Mouse (Mus musculus): ENCODE data around the gene Acp7. TPM values are rescaled to one million over a fixed set of nuclear protein-coding genes. Genes with fewer than 3 reads are reported as not detected.
A peak's percentile ranks its signal among the peaks of the same experiment; 100 is the strongest.

The Acp7 gene
- polyA plus RNA-seq, 1 experiment from 2014 or later, result not detected

- WGBS, result 93% methylated on average over 11 of the region's 11 CpGs
- H3K9ac ChIP-seq (replicated peaks; ENCODE audit: low read length), result no peak overlapping the region
- no peaks in the 10 kb centered on the region for H3K36me3 ChIP-seq (ENCODE audit: control insufficient read depth, insufficient read depth, low read length)
- no peak for ATAC-seq (ENCODE audit: low FRiP score, low TSS enrichment)
- no peaks in the 10 kb centered on the region for H3K27me3 ChIP-seq (ENCODE audit: control insufficient read depth, insufficient read depth, low read length)
- H3K9me3 ChIP-seq (ENCODE audit: control insufficient read depth, low read length), result no peaks in the 10 kb centered on the region
- H3K4me2 ChIP-seq (ENCODE audit: low read length), result no peak overlapping the region
- no peak overlapping the region for H3K4me3 ChIP-seq (replicated peaks; ENCODE audit: low read depth, low read length)
- no peaks in the 10 kb centered on the region; the same call in 1 of the 2 replicates for H3K4me1 ChIP-seq (ENCODE audit: control insufficient read depth, insufficient read depth, low read length)
- no peak for DNase-seq
- H3K27ac ChIP-seq (replicated peaks; ENCODE audit: low read depth, low read length), result no peak overlapping the region
Measured at GRCm38 (mm10) chr7:28575597-28575996, 55.5 kb downstream of the Acp7 start.

GRCm38 (mm10) chr7:28573236-28573635, 57.9 kb downstream of the Acp7 start:
- WGBS, result 99% methylated on average over 3 of the region's 3 CpGs
- Histone ChIP-seq H3K27me3 (ENCODE audit: control insufficient read depth, insufficient read depth, low read length) (no peaks in the 10 kb centered on the region), H3K4me2 (ENCODE audit: low read length) (no peak overlapping the region), H3K36me3 (ENCODE audit: control insufficient read depth, insufficient read depth, low read length) (peaks cover 4% of the 10 kb centered on the region; the same call in 1 of the 2 replicates), H3K4me3 (replicated peaks; ENCODE audit: low read depth, low read length) (no peak overlapping the region), H3K4me1 (ENCODE audit: control insufficient read depth, insufficient read depth, low read length) (no peaks in the 10 kb centered on the region; the same call in 1 of the 2 replicates), H3K27ac (replicated peaks; ENCODE audit: low read depth, low read length) (no peak overlapping the region), H3K9ac (replicated peaks; ENCODE audit: low read length) (no peak overlapping the region), H3K9me3 (ENCODE audit: control insufficient read depth, low read length) (no peaks in the 10 kb centered on the region)
- DNase-seq (no peak), ATAC-seq (ENCODE audit: low FRiP score, low TSS enrichment) (no peak)

DNA sequence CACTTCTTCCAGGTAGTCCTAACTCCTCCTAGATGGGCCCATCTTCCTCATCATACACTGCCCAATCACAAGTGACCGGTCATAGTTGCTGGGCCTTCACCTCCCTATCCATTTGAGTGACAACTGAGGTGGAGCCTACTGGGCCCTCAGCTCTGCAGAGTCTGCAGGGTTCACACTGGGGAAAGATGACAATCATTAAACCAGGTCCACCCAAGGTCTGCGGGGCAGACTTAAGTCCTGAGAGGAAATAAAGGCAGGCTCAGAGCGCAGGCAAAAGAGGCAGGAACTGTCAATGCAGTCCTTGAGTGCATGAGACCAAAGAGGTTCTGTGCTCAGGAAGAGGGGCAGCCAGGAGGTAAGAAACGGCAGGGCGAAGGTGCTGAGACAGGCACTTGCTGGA, 58.4 kb downstream of the Acp7 start:
- no peak overlapping the region for H3K4me3 ChIP-seq (replicated peaks; ENCODE audit: low read depth, low read length)
- H3K36me3 ChIP-seq (ENCODE audit: control insufficient read depth, insufficient read depth, low read length), result peaks cover 8% of the 10 kb centered on the region
- no peaks in the 10 kb centered on the region for H3K27me3 ChIP-seq (ENCODE audit: control insufficient read depth, insufficient read depth, low read length)
- no peaks in the 10 kb centered on the region; the same call in 1 of the 2 replicates for H3K4me1 ChIP-seq (ENCODE audit: control insufficient read depth, insufficient read depth, low read length)
- no peak overlapping the region for H3K27ac ChIP-seq (replicated peaks; ENCODE audit: low read depth, low read length)
- no peak for ATAC-seq (ENCODE audit: low FRiP score, low TSS enrichment)
- no peak overlapping the region for H3K9ac ChIP-seq (replicated peaks; ENCODE audit: low read length)
- no peak for DNase-seq
- no peak overlapping the region for H3K4me2 ChIP-seq (ENCODE audit: low read length)
- WGBS, result 95% methylated on average over 5 of the region's 5 CpGs
- no peaks in the 10 kb centered on the region for H3K9me3 ChIP-seq (ENCODE audit: control insufficient read depth, low read length)

GRCm38 (mm10) chr7:28570982-28571682, 60.0 kb downstream of the Acp7 start:
- 55% methylated on average over 5 of the region's 5 CpGs for WGBS

DNA sequence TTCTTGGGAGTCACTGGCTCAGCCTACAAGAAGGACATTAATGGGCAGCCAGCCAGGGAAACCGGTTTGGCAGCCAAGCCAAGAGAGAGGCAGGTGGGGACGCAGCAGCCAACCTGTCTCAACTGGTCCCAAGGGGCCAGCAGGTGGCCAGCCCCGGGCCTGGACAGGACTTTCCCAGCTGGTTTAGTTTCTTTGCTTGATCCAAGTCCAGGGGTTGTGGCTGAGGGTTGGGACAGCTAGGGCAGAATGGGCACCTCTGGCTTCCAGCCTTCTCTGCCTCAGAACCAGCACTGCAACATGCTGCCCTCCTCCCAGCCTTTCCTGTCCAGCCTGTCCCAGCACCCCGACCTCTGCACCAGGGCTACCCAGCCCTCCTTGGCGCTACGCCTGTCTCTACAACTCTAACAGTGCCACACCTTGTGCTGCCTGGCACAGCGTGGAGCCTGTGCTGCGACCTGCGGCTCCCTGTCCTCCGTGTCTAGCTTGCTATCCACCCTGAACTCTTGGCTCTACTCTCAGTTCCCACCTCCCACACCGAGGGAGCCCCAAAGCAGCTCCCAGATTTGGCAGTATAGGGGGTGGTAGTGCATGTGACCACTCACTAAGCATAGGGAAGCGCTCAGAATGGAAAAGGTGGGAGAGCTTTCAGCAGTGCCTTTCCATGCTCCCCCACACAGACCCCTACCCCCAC, 60.7 kb downstream of the Acp7 start:
- H3K27me3 ChIP-seq (ENCODE audit: control insufficient read depth, insufficient read depth, low read length), result no peaks in the 10 kb centered on the region
- no peak overlapping the region for H3K27ac ChIP-seq (replicated peaks; ENCODE audit: low read depth, low read length)
- DNase-seq (no peak), ATAC-seq (ENCODE audit: low FRiP score, low TSS enrichment) (no peak)
- WGBS, result 76% methylated on average over 12 of the region's 12 CpGs
- H3K4me3 ChIP-seq (replicated peaks; ENCODE audit: low read depth, low read length), result no peak overlapping the region
- H3K4me2 ChIP-seq (ENCODE audit: low read length), result no peak overlapping the region
- H3K36me3 ChIP-seq (ENCODE audit: control insufficient read depth, insufficient read depth, low read length), result peaks cover 31% of the 10 kb centered on the region
- H3K9me3 ChIP-seq (ENCODE audit: control insufficient read depth, low read length), result no peaks in the 10 kb centered on the region
- H3K4me1 ChIP-seq (ENCODE audit: control insufficient read depth, insufficient read depth, low read length), result no peaks in the 10 kb centered on the region; the same call in 1 of the 2 replicates
- H3K9ac ChIP-seq (replicated peaks; ENCODE audit: low read length), result no peak overlapping the region

More at GRCm38 (mm10) chr7:28570982-28571682, 60.0 kb downstream of the Acp7 start:
- Histone ChIP-seq H3K9ac (replicated peaks; ENCODE audit: low read length) (no peak overlapping the region), H3K4me3 (replicated peaks; ENCODE audit: low read depth, low read length) (no peak overlapping the region), H3K27me3 (ENCODE audit: control insufficient read depth, insufficient read depth, low read length) (no peaks in the 10 kb centered on the region), H3K4me2 (ENCODE audit: low read length) (no peak overlapping the region), H3K27ac (replicated peaks; ENCODE audit: low read depth, low read length) (no peak overlapping the region), H3K9me3 (ENCODE audit: control insufficient read depth, low read length) (no peaks in the 10 kb centered on the region), H3K36me3 (ENCODE audit: control insufficient read depth, insufficient read depth, low read length) (peaks cover 24% of the 10 kb centered on the region), H3K4me1 (ENCODE audit: control insufficient read depth, insufficient read depth, low read length) (no peaks in the 10 kb centered on the region; the same call in 1 of the 2 replicates)
- DNase-seq (peak; percentile 58), ATAC-seq (ENCODE audit: low FRiP score, low TSS enrichment) (no peak)

DNA sequence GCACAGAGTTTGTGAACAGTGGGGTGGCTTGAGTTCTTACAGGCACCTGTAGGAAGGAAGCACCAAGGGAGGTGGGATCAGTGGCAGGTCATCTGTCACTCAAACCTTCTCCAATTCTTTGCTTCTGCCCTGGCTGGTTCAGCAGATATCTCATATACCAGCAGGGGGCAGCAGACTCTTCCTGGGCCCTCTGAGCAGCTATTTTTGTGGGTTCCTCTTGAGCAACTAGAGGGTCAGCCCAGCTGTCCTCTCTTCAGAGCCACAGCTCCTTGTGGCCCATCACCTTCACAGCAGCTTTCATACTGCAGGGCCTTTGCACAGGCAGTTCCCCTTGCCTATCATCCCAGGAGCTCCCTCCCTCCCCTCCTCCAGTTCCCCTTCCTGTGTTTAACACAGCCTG, 62.9 kb downstream of the Acp7 start:
- no peaks in the 10 kb centered on the region; the same call in 1 of the 2 replicates for H3K4me1 ChIP-seq (ENCODE audit: control insufficient read depth, insufficient read depth, low read length)
- peaks cover 53% of the 10 kb centered on the region for H3K36me3 ChIP-seq (ENCODE audit: control insufficient read depth, insufficient read depth, low read length)

DNA sequence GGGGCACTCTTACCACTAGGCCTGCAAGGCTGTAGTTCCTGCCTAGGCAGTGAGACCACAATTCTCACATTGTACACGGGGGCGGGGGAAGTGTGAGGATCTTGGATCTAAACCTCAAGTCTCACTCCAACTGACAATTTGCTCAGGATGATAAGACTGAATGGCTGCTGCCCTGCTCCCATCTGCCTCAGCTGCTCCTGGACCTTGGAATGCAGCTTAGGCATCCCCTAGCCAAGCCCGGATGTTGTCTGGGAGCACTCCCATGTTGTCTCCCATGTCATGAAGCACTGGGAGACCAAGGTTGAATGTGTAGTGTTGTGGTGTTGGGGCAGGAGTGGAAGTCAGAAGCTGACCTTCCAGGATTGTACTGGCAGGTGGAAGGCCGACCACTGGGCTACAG, 63.6 kb downstream of the Acp7 start:
- Histone ChIP-seq H3K27me3 (ENCODE audit: control insufficient read depth, insufficient read depth, low read length) (no peaks in the 10 kb centered on the region), H3K36me3 (ENCODE audit: control insufficient read depth, insufficient read depth, low read length) (peaks cover 58% of the 10 kb centered on the region), H3K9ac (replicated peaks; ENCODE audit: low read length) (no peak overlapping the region), H3K27ac (replicated peaks; ENCODE audit: low read depth, low read length) (no peak overlapping the region), H3K4me3 (replicated peaks; ENCODE audit: low read depth, low read length) (no peak overlapping the region), H3K4me1 (ENCODE audit: control insufficient read depth, insufficient read depth, low read length) (no peaks in the 10 kb centered on the region; the same call in 1 of the 2 replicates), H3K9me3 (ENCODE audit: control insufficient read depth, low read length) (no peaks in the 10 kb centered on the region), H3K4me2 (ENCODE audit: low read length) (no peak overlapping the region)
- WGBS, result 94% methylated on average over 4 of the region's 4 CpGs
- ATAC-seq (ENCODE audit: low FRiP score, low TSS enrichment) (no peak), DNase-seq (no peak)

More for the DNA sequence above, 62.9 kb downstream of the Acp7 start:
- ATAC-seq (ENCODE audit: low FRiP score, low TSS enrichment) (no peak), DNase-seq (peak; percentile 80)
- Histone ChIP-seq H3K9me3 (ENCODE audit: control insufficient read depth, low read length) (no peaks in the 10 kb centered on the region), H3K27ac (replicated peaks; ENCODE audit: low read depth, low read length) (no peak overlapping the region), H3K9ac (replicated peaks; ENCODE audit: low read length) (no peak overlapping the region), H3K4me2 (ENCODE audit: low read length) (no peak overlapping the region), H3K27me3 (ENCODE audit: control insufficient read depth, insufficient read depth, low read length) (no peaks in the 10 kb centered on the region), H3K4me3 (replicated peaks; ENCODE audit: low read depth, low read length) (no peak overlapping the region)

GRCm38 (mm10) chr7:28565407-28565806, 65.7 kb downstream of the Acp7 start:
- no peak overlapping the region for H3K4me2 ChIP-seq (ENCODE audit: low read length)
- no peak overlapping the region for H3K4me3 ChIP-seq (replicated peaks; ENCODE audit: low read depth, low read length)
- H3K9ac ChIP-seq (replicated peaks; ENCODE audit: low read length), result no peak overlapping the region
- H3K4me1 ChIP-seq (ENCODE audit: control insufficient read depth, insufficient read depth, low read length), result no peaks in the 10 kb centered on the region
- H3K27me3 ChIP-seq (ENCODE audit: control insufficient read depth, insufficient read depth, low read length), result no peaks in the 10 kb centered on the region
- no peak overlapping the region for H3K27ac ChIP-seq (replicated peaks; ENCODE audit: low read depth, low read length)
- no peaks in the 10 kb centered on the region for H3K9me3 ChIP-seq (ENCODE audit: control insufficient read depth, low read length)
- DNase-seq (no peak), ATAC-seq (ENCODE audit: low FRiP score, low TSS enrichment) (no peak)
- 85% methylated on average over 5 of the region's 5 CpGs for WGBS
- peaks cover 74% of the 10 kb centered on the region for H3K36me3 ChIP-seq (ENCODE audit: control insufficient read depth, insufficient read depth, low read length)

DNA sequence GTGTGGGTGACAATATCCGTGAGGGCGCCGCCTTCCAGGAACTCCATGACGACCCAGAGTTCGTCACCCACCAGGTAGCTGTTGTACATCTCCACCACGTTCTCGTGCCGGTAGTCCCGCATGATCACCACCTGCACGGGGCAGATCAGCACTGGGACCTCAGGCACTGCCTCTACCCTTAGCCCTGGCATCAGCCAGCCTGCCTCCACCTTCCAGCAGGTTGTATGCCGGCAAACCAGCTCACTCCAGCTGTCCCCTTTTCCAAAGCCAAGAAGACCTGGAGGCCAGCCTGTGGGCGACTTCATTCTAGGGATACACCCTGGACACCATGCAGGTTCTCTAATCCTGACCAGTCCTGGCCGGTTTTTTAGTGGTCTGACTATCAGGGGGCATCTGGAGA, 68.2 kb downstream of the Acp7 start:
- H3K4me1 ChIP-seq (ENCODE audit: control insufficient read depth, insufficient read depth, low read length), result no peaks in the 10 kb centered on the region
- DNase-seq (no peak), ATAC-seq (ENCODE audit: low FRiP score, low TSS enrichment) (no peak)
- WGBS, result 96% methylated on average over 13 of the region's 13 CpGs
- no peak overlapping the region for H3K27ac ChIP-seq (replicated peaks; ENCODE audit: low read depth, low read length)
- H3K4me3 ChIP-seq (replicated peaks; ENCODE audit: low read depth, low read length), result no peak overlapping the region
- H3K4me2 ChIP-seq (ENCODE audit: low read length), result no peak overlapping the region
- no peaks in the 10 kb centered on the region for H3K27me3 ChIP-seq (ENCODE audit: control insufficient read depth, insufficient read depth, low read length)
- H3K36me3 ChIP-seq (ENCODE audit: control insufficient read depth, insufficient read depth, low read length), result peaks cover 78% of the 10 kb centered on the region
- H3K9ac ChIP-seq (replicated peaks; ENCODE audit: low read length), result no peak overlapping the region
- no peaks in the 10 kb centered on the region for H3K9me3 ChIP-seq (ENCODE audit: control insufficient read depth, low read length)

Data from midbrain, embryonic 14.5 days (tissue).